Mouse (Mus musculus) bone marrow, adult 2 months (tissue): ENCODE results near the gene Dusp28. TPM values are rescaled to one million over a fixed set of nuclear protein-coding genes. Genes with fewer than 3 reads are reported as not detected.

Experiments
- H3K27ac ChIP-seq: fragments of 200-500 bp; 2 replicates; pipeline ENCODE4 v1.5.1; 2012; ENCODE audit warnings: low read depth, mild to moderate bottlenecking, control low read depth, inconsistent platforms, low read length; ENCODE audit not compliant: control insufficient read depth, poor library complexity, insufficient read depth
- H3K4me1 ChIP-seq: fragments of 200-500 bp; 2 replicates; pipeline ENCODE4 v1.6.1; 2011; ENCODE audit warnings: low read length; ENCODE audit not compliant: control insufficient read depth, insufficient read depth
- H3K4me3 ChIP-seq: fragments of 200-500 bp; replicated peaks from 2 replicates; pipeline ENCODE3; 2011; ENCODE audit warnings: mild to moderate bottlenecking, low read depth, low read length, control low read depth; ENCODE audit not compliant: control insufficient read depth
- CTCF ChIP-seq: fragments of 200-500 bp; IDR thresholded peaks from 2 replicates; pipeline ENCODE4 v1.5.1; 2011; ENCODE audit warnings: low read length, control low read depth; ENCODE audit not compliant: control insufficient read depth, insufficient read depth
- POLR2A ChIP-seq: fragments of 200-500 bp; IDR thresholded peaks from 2 replicates; pipeline ENCODE4 v1.6.1; 2011; ENCODE audit warnings: low read depth, mild to moderate bottlenecking, control low read depth, low read length, borderline replicate concordance; ENCODE audit not compliant: control insufficient read depth
- WGBS: fragments of 180-500 bp; shearing (Covaris S2); methylation state at CpG from one replicate; pipeline ENCODE4 v1.1.7; 2018; 5-methylcytosine and 5-hydroxymethylcytosine counted together
- polyA plus RNA-seq: library from polyadenylated mRNA; stranded (reverse); fragments of >200 nt; gene quantifications from 2 replicates; pipeline ENCODE4 v1.2.4, GENCODE M21; 2011; ENCODE audit warnings: low replicate concordance; ENCODE audit not compliant: missing spikeins, insufficient read depth, insufficient read length

The Dusp28 gene
- polyA plus RNA-seq, 1 experiment = 9.3 TPM

DNA sequence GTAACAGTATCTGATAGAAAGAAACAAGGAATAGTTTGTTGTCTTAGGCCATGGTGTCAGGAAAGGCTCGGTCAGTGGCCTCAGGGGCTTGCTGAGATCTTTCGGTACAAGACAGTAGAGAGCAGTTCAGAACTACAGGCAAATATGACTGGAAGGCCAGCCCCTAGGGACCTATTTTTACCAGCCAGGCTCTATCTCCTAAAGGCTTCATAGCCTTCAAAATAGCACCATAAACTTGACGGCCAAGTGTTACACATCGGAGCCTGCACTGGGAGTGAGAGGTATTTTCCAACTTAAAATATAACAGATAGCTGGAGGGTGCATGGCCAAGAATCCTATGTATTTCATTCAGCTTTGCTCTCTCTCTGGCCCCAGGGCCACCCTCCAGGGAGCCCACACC is 14.7 kb downstream of the Dusp28 start:
- no peak overlapping the region for H3K4me3 ChIP-seq
- H3K27ac ChIP-seq = no peak overlapping the region
- 0 out of 2 replicates have a peak, but pooled peaks cover 2% of the 10 kb centered on the region for H3K4me1 ChIP-seq
- TF ChIP-seq POLR2A (no peak), CTCF (no peak)
- WGBS = 87% methylated on average over 4 of the region's 4 CpGs

DNA sequence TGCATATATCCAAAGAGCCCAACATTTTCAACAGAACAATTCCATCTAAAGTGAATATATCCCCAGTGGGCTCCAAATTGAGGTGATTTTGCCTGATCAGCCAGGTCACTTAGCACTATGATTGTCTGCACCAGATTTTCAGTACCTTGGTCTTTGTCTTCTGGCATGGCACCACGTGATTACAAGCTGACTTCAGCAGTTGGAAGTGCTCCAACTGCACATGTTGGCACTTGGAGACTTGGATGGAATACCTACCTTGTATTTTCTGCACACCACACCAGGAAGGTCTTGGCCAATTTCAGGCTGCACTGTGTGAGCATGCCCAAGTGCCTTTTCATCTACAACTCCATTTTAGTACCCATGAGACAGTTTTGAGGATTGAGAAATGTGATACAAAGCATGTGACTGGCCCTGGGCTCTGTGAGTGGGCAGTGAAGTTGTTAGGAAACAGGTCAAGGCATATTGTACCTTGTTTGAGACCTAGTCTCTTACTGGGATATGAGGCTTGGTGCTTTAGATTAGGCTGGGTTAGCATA is 23.5 kb downstream of the Dusp28 start:
- TF ChIP-seq POLR2A (no peak), CTCF (no peak)
- H3K27ac ChIP-seq = no peak overlapping the region
- 30% methylated on average over 1 of the region's 1 CpGs for WGBS
- peaks cover 1% of the 10 kb centered on the region; the same call in 1 of the 2 replicates for H3K4me1 ChIP-seq
- H3K4me3 ChIP-seq = no peak overlapping the region

- peak overlapping the region; percentile 88 for H3K27ac ChIP-seq
- WGBS = 30% methylated on average over 4 of the region's 4 CpGs
- peaks cover 3% of the 10 kb centered on the region; the same call in 1 of the 2 replicates for H3K4me1 ChIP-seq
- peak overlapping the region; percentile 79 for H3K4me3 ChIP-seq
- TF ChIP-seq POLR2A (no peak), CTCF (no peak)
These were observed 26.8 kb downstream of the Dusp28 start for GRCm38 (mm10) chr1:92933611-92934010.

GRCm38 (mm10) chr1:92934182-92934827 is 27.5 kb downstream of the Dusp28 start, which contains the start of gene Capn10:
Gene Capn10 (plus strand): TSS chr1:92934376.
- peak within 1 kb of the TSS; percentile 79 for H3K4me3 ChIP-seq
- H3K27ac ChIP-seq = peak within 1 kb of the TSS; percentile 88
- H3K4me1 ChIP-seq = peaks cover 3% of the 10 kb centered on the region; the same call in 1 of the 2 replicates
- under 1% methylated on average over 45 of the region's 45 CpGs for WGBS
- TF ChIP-seq POLR2A = peak; percentile 84
- peak; percentile 13; the same call in 1 of the 2 replicates for TF ChIP-seq CTCF

DNA sequence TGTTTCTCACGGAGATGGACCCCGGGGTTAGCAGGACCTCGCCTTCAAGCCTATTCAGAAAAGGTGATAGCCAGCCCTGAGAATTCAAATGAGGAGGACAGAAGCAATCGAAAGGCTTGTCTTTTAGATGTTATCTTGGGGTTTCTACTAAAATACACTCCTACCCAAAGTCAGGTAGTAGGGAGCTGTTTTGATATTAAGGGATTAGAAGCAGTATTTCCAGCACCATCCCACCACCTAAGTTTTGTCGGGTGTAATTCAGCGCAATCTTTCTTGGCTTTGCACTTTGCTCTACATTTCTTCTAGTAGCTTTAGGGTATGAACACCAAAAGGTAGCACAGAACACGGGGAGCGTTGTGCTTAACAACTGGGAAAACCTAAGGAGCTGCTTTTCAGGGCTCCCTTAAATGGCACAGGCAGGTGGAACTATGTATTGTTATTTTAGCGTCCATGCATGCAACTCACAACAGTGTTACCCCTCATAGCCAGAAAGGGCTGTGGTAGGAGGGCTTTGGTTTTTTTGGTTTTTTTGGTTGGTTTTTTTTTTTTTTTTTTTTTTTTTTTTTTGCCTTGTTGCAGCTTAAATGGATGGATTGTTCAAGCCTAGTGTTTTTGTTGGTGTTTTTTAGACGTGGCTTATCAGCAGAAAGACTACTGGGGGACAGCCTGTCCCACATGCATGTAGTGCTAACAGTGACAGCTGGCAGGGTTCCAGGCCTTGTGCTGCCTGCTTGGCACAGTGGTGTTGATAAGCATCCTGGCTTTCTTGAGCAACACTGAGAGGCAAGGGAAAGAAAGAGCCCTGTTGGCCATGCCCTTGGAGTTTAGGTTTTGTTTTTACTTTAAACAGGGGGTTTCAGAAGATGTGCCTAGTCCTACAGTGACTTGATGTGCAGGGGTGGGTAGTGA is 28.5 kb downstream of the Dusp28 start:
- TF ChIP-seq POLR2A = no peak
- no peak for TF ChIP-seq CTCF
- H3K27ac ChIP-seq = peak overlapping the region; percentile 88
- 11% methylated on average over 10 of the region's 10 CpGs for WGBS

DNA sequence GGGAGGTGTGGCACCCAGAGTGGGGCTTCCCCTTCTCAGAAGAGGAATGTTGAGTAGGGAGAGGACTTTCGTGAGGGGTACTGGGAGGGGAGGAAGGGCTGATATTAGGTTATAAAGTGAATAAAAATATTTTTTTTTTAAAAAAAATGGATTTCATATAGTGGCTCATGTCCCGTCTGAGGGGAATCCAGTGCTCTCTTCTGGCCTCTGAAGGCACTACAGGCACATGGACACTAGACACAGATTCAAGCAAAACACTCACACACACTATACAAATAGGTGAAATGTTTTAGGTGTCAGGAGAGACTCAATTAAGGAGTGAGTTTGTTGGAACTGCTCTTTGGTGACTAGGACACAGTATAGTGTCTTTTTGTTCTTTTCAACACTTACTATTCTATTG is 29.2 kb downstream of the Dusp28 start:
- 31% methylated on average over 2 of the region's 2 CpGs for WGBS
- no peak overlapping the region for H3K27ac ChIP-seq

More for the DNA sequence above, 28.5 kb downstream of the Dusp28 start:
- Histone ChIP-seq H3K4me1 (peaks cover 3% of the 10 kb centered on the region; the same call in 1 of the 2 replicates), H3K4me3 (peak overlapping the region; percentile 79)

GRCm38 (mm10) chr1:92936467-92936866 is 29.7 kb downstream of the Dusp28 start:
- Histone ChIP-seq H3K4me3 (no peak overlapping the region), H3K4me1 (peaks cover 3% of the 10 kb centered on the region; the same call in 1 of the 2 replicates), H3K27ac (no peak overlapping the region)
- 86% methylated on average over 3 of the region's 3 CpGs for WGBS
- no peak for TF ChIP-seq CTCF
- TF ChIP-seq POLR2A = no peak

More for the DNA sequence above, 29.2 kb downstream of the Dusp28 start:
- Histone ChIP-seq H3K4me1 (peaks cover 3% of the 10 kb centered on the region; the same call in 1 of the 2 replicates), H3K4me3 (no peak overlapping the region)
- TF ChIP-seq POLR2A (no peak), CTCF (no peak)
